Mouse (Mus musculus): ENCODE data around the gene Wwc1. TPM values are rescaled to one million over a fixed set of nuclear protein-coding genes. Genes with fewer than 3 reads are reported as not detected.
A peak's percentile ranks its signal among the peaks of the same experiment; 100 is the strongest.

The Wwc1 gene
- polyA plus RNA-seq, 1 experiment from 2014 or later = 10.9 TPM

DNA sequence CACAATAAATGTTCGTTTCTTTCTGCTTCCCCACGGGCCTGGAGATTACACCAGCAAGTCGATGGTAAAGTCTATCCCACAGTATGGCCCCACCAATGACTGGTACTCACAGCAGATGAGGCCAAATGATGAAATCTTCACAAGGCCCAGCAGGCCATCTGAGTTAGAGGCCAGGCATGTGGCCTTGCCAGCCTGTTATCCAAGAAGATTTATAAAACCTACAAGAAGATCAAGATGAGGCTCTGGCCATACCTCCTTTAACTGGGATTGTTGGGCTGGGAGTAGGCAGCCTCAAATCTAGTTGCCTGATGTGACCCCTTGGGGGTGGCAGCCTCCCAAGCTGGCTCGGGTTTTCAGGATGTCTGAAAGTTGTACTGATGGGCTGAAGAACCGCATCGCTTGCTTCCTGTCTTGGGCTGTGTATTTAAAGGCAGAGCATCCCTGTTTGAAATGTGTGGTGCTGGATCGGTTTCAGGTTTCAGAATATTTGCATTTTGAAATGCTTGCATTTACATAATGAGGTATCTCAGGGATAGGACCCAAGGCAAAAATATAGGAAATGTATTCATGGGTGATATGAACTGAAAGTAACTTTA lies 75.3 kb downstream of the Wwc1 start:
- no peak overlapping the region for H3K9ac ChIP-seq
- H3K4me2 ChIP-seq = no peak overlapping the region
- H3K27me3 ChIP-seq (replicated peaks) = no peaks in the 10 kb centered on the region
- no peaks in the 10 kb centered on the region; the same call in 1 of the 2 replicates for H3K36me3 ChIP-seq
- H3K27ac ChIP-seq = no peak overlapping the region
- no peak overlapping the region for H3K4me3 ChIP-seq (replicated peaks)
- WGBS = 80% methylated on average over 7 of the region's 7 CpGs
- no peak for ATAC-seq (ENCODE audit: insufficient read depth, low FRiP score, low read depth)
- H3K4me1 ChIP-seq = no peaks in the 10 kb centered on the region
- H3K9me3 ChIP-seq = no peaks in the 10 kb centered on the region

GRCm38 (mm10) chr11:35903079-35903478 lies 77.2 kb downstream of the Wwc1 start:
- Histone ChIP-seq H3K27ac (no peak overlapping the region), H3K9ac (no peak overlapping the region), H3K36me3 (no peaks in the 10 kb centered on the region; the same call in 1 of the 2 replicates), H3K9me3 (no peaks in the 10 kb centered on the region), H3K27me3 (replicated peaks) (no peaks in the 10 kb centered on the region), H3K4me3 (replicated peaks) (no peak overlapping the region), H3K4me1 (no peaks in the 10 kb centered on the region), H3K4me2 (no peak overlapping the region)
- no peak for ATAC-seq (ENCODE audit: insufficient read depth, low FRiP score, low read depth)
- 79% methylated on average over 9 of the region's 9 CpGs for WGBS

DNA sequence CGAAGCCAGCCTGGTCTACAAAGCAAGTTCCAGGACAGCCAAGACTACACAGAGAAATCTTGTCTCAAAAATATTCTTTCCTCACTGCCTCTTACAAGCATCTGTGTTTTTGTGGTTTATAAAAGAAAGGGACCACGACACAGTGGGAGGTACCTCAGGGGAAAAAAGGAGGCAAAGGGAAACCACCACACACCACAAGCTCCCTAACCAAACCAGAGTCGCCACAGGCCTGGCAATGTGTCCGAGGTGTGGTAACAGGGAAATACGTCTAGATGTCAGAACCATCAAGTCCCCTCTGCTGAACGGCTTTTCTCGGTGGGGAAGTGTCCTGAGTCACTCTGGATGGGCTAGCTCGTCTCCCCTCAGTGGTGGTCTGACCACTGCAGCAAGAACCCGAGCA lies 80.4 kb downstream of the Wwc1 start:
- 66% methylated on average over 9 of the region's 9 CpGs for WGBS

GRCm38 (mm10) chr11:35893454-35893853 lies 86.9 kb downstream of the Wwc1 start:
- Histone ChIP-seq H3K4me2 (no peak overlapping the region), H3K27ac (0 out of 2 replicates have a peak overlapping the region, but pooled peaks have one; percentile 26)

More for the DNA sequence above, 80.4 kb downstream of the Wwc1 start:
- no peaks in the 10 kb centered on the region for H3K4me1 ChIP-seq
- no peak overlapping the region for H3K4me3 ChIP-seq (replicated peaks)
- H3K4me2 ChIP-seq = no peak overlapping the region
- no peaks in the 10 kb centered on the region; the same call in 1 of the 2 replicates for H3K36me3 ChIP-seq
- no peak overlapping the region for H3K27ac ChIP-seq
- no peaks in the 10 kb centered on the region for H3K27me3 ChIP-seq (replicated peaks)
- no peaks in the 10 kb centered on the region for H3K9me3 ChIP-seq
- H3K9ac ChIP-seq = no peak overlapping the region
- ATAC-seq (ENCODE audit: insufficient read depth, low FRiP score, low read depth) = no peak

GRCm38 (mm10) chr11:35893018-35893421 lies 87.3 kb downstream of the Wwc1 start:
- Histone ChIP-seq H3K4me1 (0 out of 2 replicates have a peak, but pooled peaks cover 3% of the 10 kb centered on the region), H3K4me3 (replicated peaks) (no peak overlapping the region), H3K27ac (0 out of 2 replicates have a peak overlapping the region, but pooled peaks have one; percentile 26), H3K27me3 (replicated peaks) (no peaks in the 10 kb centered on the region), H3K9ac (no peak overlapping the region), H3K36me3 (no peaks in the 10 kb centered on the region), H3K9me3 (no peaks in the 10 kb centered on the region), H3K4me2 (no peak overlapping the region)
- 43% methylated on average over 10 of the region's 10 CpGs for WGBS
- ATAC-seq (ENCODE audit: insufficient read depth, low FRiP score, low read depth) = no peak

More at GRCm38 (mm10) chr11:35893454-35893853, 86.9 kb downstream of the Wwc1 start:
- H3K4me3 ChIP-seq (replicated peaks) = no peak overlapping the region
- H3K9me3 ChIP-seq = no peaks in the 10 kb centered on the region
- 0 out of 2 replicates have a peak, but pooled peaks cover 3% of the 10 kb centered on the region for H3K4me1 ChIP-seq
- no peaks in the 10 kb centered on the region for H3K36me3 ChIP-seq
- no peak for ATAC-seq (ENCODE audit: insufficient read depth, low FRiP score, low read depth)
- H3K9ac ChIP-seq = no peak overlapping the region
- H3K27me3 ChIP-seq (replicated peaks) = no peaks in the 10 kb centered on the region
- WGBS = 54% methylated on average over 4 of the region's 4 CpGs

GRCm38 (mm10) chr11:35892293-35892692 lies 88.0 kb downstream of the Wwc1 start:
- Histone ChIP-seq H3K27me3 (replicated peaks) (no peaks in the 10 kb centered on the region), H3K9ac (no peak overlapping the region), H3K4me2 (no peak overlapping the region), H3K36me3 (no peaks in the 10 kb centered on the region), H3K27ac (no peak overlapping the region), H3K9me3 (no peaks in the 10 kb centered on the region), H3K4me3 (replicated peaks) (no peak overlapping the region), H3K4me1 (0 out of 2 replicates have a peak, but pooled peaks cover 3% of the 10 kb centered on the region)
- 65% methylated on average over 9 of the region's 9 CpGs for WGBS
- ATAC-seq (ENCODE audit: insufficient read depth, low FRiP score, low read depth) = no peak

DNA sequence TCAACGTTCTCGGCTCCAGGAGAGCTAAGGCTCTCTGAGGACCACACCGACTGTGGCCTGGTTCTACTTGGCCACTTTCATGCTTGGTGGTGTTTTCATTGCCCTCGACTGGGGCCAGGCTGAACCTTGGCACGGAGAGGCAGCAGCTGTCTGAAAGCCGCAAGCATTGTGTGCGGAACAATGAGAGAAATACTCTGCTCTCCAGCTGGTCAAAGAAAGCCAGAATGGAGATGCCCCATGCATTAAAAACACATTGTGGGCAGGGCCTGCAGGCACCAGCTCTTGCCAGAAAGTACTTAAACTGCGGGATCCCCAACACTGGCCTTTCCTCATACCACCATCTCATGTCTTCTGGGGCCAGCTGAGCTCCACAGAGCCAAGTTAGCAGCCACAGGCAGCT lies 91.5 kb downstream of the Wwc1 start:
- 0 out of 2 replicates have a peak, but pooled peaks cover 3% of the 10 kb centered on the region for H3K4me1 ChIP-seq
- no peaks in the 10 kb centered on the region for H3K9me3 ChIP-seq
- H3K27ac ChIP-seq = no peak overlapping the region
- no peaks in the 10 kb centered on the region for H3K36me3 ChIP-seq
- no peaks in the 10 kb centered on the region for H3K27me3 ChIP-seq (replicated peaks)
- no peak overlapping the region for H3K4me3 ChIP-seq (replicated peaks)
- ATAC-seq (ENCODE audit: insufficient read depth, low FRiP score, low read depth) = no peak
- H3K4me2 ChIP-seq = no peak overlapping the region
- no peak overlapping the region for H3K9ac ChIP-seq
- 83% methylated on average over 8 of the region's 8 CpGs for WGBS

- Histone ChIP-seq H3K4me1 (no peaks in the 10 kb centered on the region), H3K9ac (no peak overlapping the region), H3K4me2 (no peak overlapping the region), H3K27me3 (replicated peaks) (no peaks in the 10 kb centered on the region), H3K36me3 (no peaks in the 10 kb centered on the region), H3K9me3 (no peaks in the 10 kb centered on the region), H3K4me3 (replicated peaks) (no peak overlapping the region), H3K27ac (no peak overlapping the region)
- ATAC-seq (ENCODE audit: insufficient read depth, low FRiP score, low read depth) = no peak
- 91% methylated on average over 6 of the region's 6 CpGs for WGBS
These were observed 97.5 kb downstream of the Wwc1 start for GRCm38 (mm10) chr11:35882777-35883176.

- no peaks in the 10 kb centered on the region for H3K27me3 ChIP-seq (replicated peaks)
- H3K4me1 ChIP-seq = no peaks in the 10 kb centered on the region
- H3K4me2 ChIP-seq = no peak overlapping the region
- no peak for ATAC-seq (ENCODE audit: insufficient read depth, low FRiP score, low read depth)
- H3K4me3 ChIP-seq (replicated peaks) = no peak overlapping the region
- no peaks in the 10 kb centered on the region for H3K36me3 ChIP-seq
- H3K27ac ChIP-seq = no peak overlapping the region
- H3K9me3 ChIP-seq = no peaks in the 10 kb centered on the region
- 44% methylated on average over 4 of the region's 4 CpGs for WGBS
- H3K9ac ChIP-seq = no peak overlapping the region
These were observed 101.8 kb downstream of the Wwc1 start for GRCm38 (mm10) chr11:35878559-35878897.

DNA sequence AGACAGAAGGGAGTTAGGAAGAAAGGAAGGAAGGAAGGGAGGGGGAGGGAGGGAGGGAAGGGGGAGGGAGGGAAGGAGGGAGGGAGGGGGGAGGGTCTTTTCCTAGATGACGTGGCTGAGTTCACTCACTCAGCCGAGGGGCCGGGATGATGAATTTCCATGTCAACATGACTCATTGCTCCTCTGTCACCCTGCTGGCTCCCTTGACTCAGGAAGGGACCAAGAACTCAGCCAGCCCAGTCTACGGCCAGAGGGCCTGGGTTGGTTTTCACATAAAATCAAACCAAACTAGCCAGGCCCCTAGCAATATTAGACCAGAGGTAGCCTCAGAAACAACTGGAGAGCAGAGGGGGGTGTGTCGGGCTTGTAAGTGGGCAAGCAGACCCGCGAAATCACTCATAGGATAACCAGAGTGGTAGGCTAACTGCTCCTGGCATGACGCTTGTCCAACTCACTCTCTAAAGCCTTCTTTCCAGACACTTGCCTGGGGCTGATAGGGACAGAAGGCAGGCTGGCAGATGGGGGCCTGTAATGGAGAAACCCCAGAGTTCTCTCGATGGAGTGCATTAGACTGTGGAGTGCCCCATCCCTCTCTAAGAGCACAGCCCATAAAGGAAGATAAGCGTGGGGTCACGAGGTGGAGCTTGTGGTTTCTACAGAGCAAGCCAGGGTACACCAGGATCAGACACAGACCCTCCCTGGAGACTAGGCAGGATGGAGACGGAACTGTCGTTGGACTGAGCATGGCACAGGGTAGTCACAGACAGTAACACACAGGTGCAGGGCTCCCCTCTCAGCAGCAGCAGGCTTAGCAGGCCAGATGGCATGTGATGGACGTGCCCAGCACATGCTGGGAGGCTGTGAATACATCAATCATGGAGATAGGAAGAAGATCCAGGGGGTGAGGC lies 102.4 kb downstream of the Wwc1 start:
- H3K27me3 ChIP-seq (replicated peaks) = no peaks in the 10 kb centered on the region
- H3K36me3 ChIP-seq = no peaks in the 10 kb centered on the region
- ATAC-seq (ENCODE audit: insufficient read depth, low FRiP score, low read depth) = no peak
- no peaks in the 10 kb centered on the region for H3K9me3 ChIP-seq
- 50% methylated on average over 14 of the region's 14 CpGs for WGBS
- H3K4me1 ChIP-seq = no peaks in the 10 kb centered on the region
- H3K4me2 ChIP-seq = no peak overlapping the region
- no peak overlapping the region for H3K27ac ChIP-seq
- H3K9ac ChIP-seq = no peak overlapping the region
- H3K4me3 ChIP-seq (replicated peaks) = no peak overlapping the region

DNA sequence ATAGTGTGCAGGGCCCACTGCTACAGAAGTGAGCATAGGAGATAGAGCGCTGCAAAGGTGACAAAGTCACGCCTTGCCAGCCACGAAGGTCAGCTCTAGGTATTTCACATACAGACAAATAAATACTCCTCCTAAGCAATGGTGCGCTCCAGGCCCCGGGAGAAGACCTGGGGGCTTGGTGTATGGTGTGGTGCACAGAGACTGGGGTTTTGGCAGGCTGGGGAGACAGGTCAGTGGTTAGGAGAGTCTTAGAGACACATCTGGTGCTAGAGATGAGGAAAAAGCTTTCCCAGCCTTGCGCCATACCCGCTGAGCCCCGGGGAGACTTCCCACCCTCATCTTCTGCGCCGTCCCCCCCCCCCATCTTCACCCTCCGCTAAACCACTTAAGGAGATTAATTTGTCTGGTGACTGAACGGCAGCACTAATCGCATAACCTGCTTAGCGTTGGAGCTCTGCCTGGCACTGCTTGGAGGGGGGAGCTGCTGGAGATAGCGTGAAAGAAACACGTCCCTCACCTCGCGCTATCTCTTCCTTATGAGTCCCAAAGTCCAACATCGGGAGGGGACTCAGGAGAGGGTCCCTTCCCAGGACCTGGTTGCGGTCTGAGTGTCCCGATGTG lies 106.6 kb downstream of the Wwc1 start:
- Histone ChIP-seq H3K9me3 (no peaks in the 10 kb centered on the region), H3K4me1 (no peaks in the 10 kb centered on the region), H3K27me3 (replicated peaks) (no peaks in the 10 kb centered on the region), H3K36me3 (no peaks in the 10 kb centered on the region), H3K4me2 (peak overlapping the region; percentile 16; the same call in 1 of the 2 replicates), H3K27ac (no peak overlapping the region), H3K9ac (no peak overlapping the region), H3K4me3 (replicated peaks) (no peak overlapping the region)
- WGBS = 36% methylated on average over 21 of the region's 21 CpGs
- ATAC-seq (ENCODE audit: insufficient read depth, low FRiP score, low read depth) = no peak

- Histone ChIP-seq H3K9ac (no peak overlapping the region), H3K36me3 (no peaks in the 10 kb centered on the region), H3K9me3 (no peaks in the 10 kb centered on the region), H3K4me2 (no peak overlapping the region), H3K4me1 (no peaks in the 10 kb centered on the region), H3K4me3 (replicated peaks) (no peak overlapping the region), H3K27ac (no peak overlapping the region), H3K27me3 (replicated peaks) (no peaks in the 10 kb centered on the region)
- 87% methylated on average over 9 of the region's 9 CpGs for WGBS
- no peak for ATAC-seq (ENCODE audit: insufficient read depth, low FRiP score, low read depth)
These were observed 109.4 kb downstream of the Wwc1 start for GRCm38 (mm10) chr11:35870961-35871360.

All from stomach, embryonic 15.5 days (tissue).